8 mouse cellular contexts compared by ENCODE assay signal in genomic region chr16:34372103-34372741, GRCm38 (mm10).
A peak's percentile ranks its signal among the peaks of the same experiment; 100 is the strongest.
DNase-seq lines count a peak whose midpoint lies in the region; ATAC-seq and TF ChIP-seq lines count a peak whose summit lies in the region.
"Had no signal": no experiment of that assay in that cellular context is flagged by ENCODE, and none has a peak within 500 bp of the region (broad histone marks: within the 10 kb centered on the region; RNA-seq: fewer than 3 reads in every experiment).

No protein-coding gene starts in this region.

- H3K4me3 ChIP-seq in liver, postnatal 0 days (ENCODE audit: low read depth, low read length) = no peak overlapping the region
- no peak overlapping the region for H3K4me3 ChIP-seq in liver, embryonic 11.5 days (ENCODE audit: low read depth, low read length)
- H3K4me3 ChIP-seq in brown adipose tissue, adult 24 weeks (ENCODE audit: insufficient read depth, low read depth, low read length) = no peak overlapping the region
- no peak overlapping the region for H3K4me3 ChIP-seq in stomach, embryonic 16.5 days (replicated peaks; ENCODE audit: low read length)
- H3K4me3 ChIP-seq: midbrain, embryonic 12.5 days had no signal

- WGBS in liver, postnatal 0 days (ENCODE audit: insufficient replicate concordance) = 58% methylated on average over 15 of the region's 15 CpGs
- 67% methylated on average over 15 of the region's 15 CpGs for WGBS in liver, embryonic 11.5 days
- WGBS in stomach, embryonic 16.5 days = 53% methylated on average over 15 of the region's 15 CpGs

- H3K27ac ChIP-seq in liver, postnatal 0 days (ENCODE audit: low read depth) = no peak overlapping the region
- no peak overlapping the region for H3K27ac ChIP-seq in liver, embryonic 11.5 days (ENCODE audit: low read depth, low read length)
- H3K27ac ChIP-seq in brown adipose tissue, adult 24 weeks (replicated peaks; ENCODE audit: low read depth, low read length) = peak overlapping the region; percentile 88
- no peak overlapping the region for H3K27ac ChIP-seq in stomach, embryonic 16.5 days (ENCODE audit: low read length)
- H3K27ac ChIP-seq: midbrain, embryonic 12.5 days had no signal

- no peaks in the 10 kb centered on the region for H3K36me3 ChIP-seq in liver, postnatal 0 days (replicated peaks; ENCODE audit: insufficient read depth, low read length)
- H3K36me3 ChIP-seq in liver, embryonic 11.5 days (ENCODE audit: control insufficient read depth, insufficient read depth, low read length) = no peaks in the 10 kb centered on the region
- no peaks in the 10 kb centered on the region for H3K36me3 ChIP-seq in stomach, embryonic 16.5 days (ENCODE audit: control insufficient read depth, insufficient read depth, low read length)
- H3K36me3 ChIP-seq: midbrain, embryonic 12.5 days had no signal

- TF ChIP-seq EP300 in liver, postnatal 0 days (IDR thresholded peaks at IDR 0.05; ENCODE audit: low read depth) = peak; percentile 34; the same call in 1 of the 2 replicates

- TF ChIP-seq CTCF in liver, postnatal 0 days (IDR thresholded peaks at IDR 0.05; ENCODE audit: low read depth) = no peak

- no peaks in the 10 kb centered on the region for H3K27me3 ChIP-seq in liver, postnatal 0 days (ENCODE audit: insufficient read depth, low read length)
- no peaks in the 10 kb centered on the region for H3K27me3 ChIP-seq in liver, embryonic 11.5 days (replicated peaks; ENCODE audit: control insufficient read depth, insufficient read depth, low read length)
- no peaks in the 10 kb centered on the region for H3K27me3 ChIP-seq in stomach, embryonic 16.5 days (ENCODE audit: control insufficient read depth, insufficient read depth, low read length)
- H3K27me3 ChIP-seq: midbrain, embryonic 12.5 days had no signal

- ATAC-seq in liver, postnatal 0 days = peak; percentile 76
- ATAC-seq in liver, embryonic 11.5 days (replicated peaks; ENCODE audit: low FRiP score) = no peak
- ATAC-seq in stomach, embryonic 16.5 days (ENCODE audit: insufficient read depth, low FRiP score) = peak; percentile 64

- DNase-seq in liver, postnatal 0 days = peak; percentile 48
- no peak for DNase-seq in liver, embryonic 11.5 days (ENCODE audit: low spot score)
- peak; percentile 68 for DNase-seq in kidney, adult 9 months
- no peak for DNase-seq in c-Kit-positive CD71-positive TER-119-positive erythroid progenitor cells, embryonic 14.5 days (ENCODE audit: low spot score)
- no peak for DNase-seq in thymus, postnatal 0 days (ENCODE audit: low spot score)

- no peaks in the 10 kb centered on the region for H3K4me1 ChIP-seq in liver, postnatal 0 days (ENCODE audit: insufficient read depth)
- H3K4me1 ChIP-seq in liver, embryonic 11.5 days (replicated peaks; ENCODE audit: control insufficient read depth, insufficient read depth, low read length) = no peaks in the 10 kb centered on the region
- H3K4me1 ChIP-seq in brown adipose tissue, adult 24 weeks (ENCODE audit: control insufficient read depth, insufficient read depth, insufficient read length, low read length) = peaks cover 8% of the 10 kb centered on the region; the same call in 1 of the 2 replicates
- H3K4me1 ChIP-seq in stomach, embryonic 16.5 days (ENCODE audit: control insufficient read depth, insufficient read depth, low read length) = no peaks in the 10 kb centered on the region

- no peak overlapping the region; the same call in 1 of the 2 replicates for H3K4me2 ChIP-seq in liver, postnatal 0 days (ENCODE audit: low read depth, low read length)
- no peak overlapping the region for H3K4me2 ChIP-seq in liver, embryonic 11.5 days
- H3K4me2 ChIP-seq in stomach, embryonic 16.5 days (ENCODE audit: low read depth, low read length) = no peak overlapping the region
- H3K4me2 ChIP-seq: midbrain, embryonic 12.5 days had no signal

- H3K9ac ChIP-seq in liver, postnatal 0 days (replicated peaks) = no peak overlapping the region
- H3K9ac ChIP-seq in liver, embryonic 11.5 days (ENCODE audit: low read depth, low read length) = no peak overlapping the region
- H3K9ac ChIP-seq in stomach, embryonic 16.5 days (ENCODE audit: low read length) = no peak overlapping the region
- H3K9ac ChIP-seq: midbrain, embryonic 12.5 days had no signal

- no peaks in the 10 kb centered on the region for H3K9me3 ChIP-seq in liver, postnatal 0 days (ENCODE audit: low read length)
- H3K9me3 ChIP-seq in liver, embryonic 11.5 days (ENCODE audit: control insufficient read depth, low read length) = no peaks in the 10 kb centered on the region
- H3K9me3 ChIP-seq in stomach, embryonic 16.5 days (replicated peaks; ENCODE audit: control insufficient read depth, low read length) = no peaks in the 10 kb centered on the region
- H3K9me3 ChIP-seq: midbrain, embryonic 12.5 days had no signal

Comparison
In these comparisons a context has a peak if more than half of its experiments do, and no peak if none do; other contexts are left out.
1. DNase-seq: peak in liver, postnatal 0 days (single experiment) and kidney, adult 9 months (single experiment); none in liver, embryonic 11.5 days (single experiment), c-Kit-positive CD71-positive TER-119-positive erythroid progenitor cells, embryonic 14.5 days (single experiment) and thymus, postnatal 0 days (single experiment).